Mouse (Mus musculus) induced T-regulatory cell, adult 2 months (primary cell): ENCODE data around the gene Olfr1340.

ENCODE experiments used
- DNase-seq: peaks from one replicate; pipeline ENCODE4 v3.0.0-alpha.2; 2012; ENCODE audit warnings: low read depth

Olfr1340 gene

DNA sequence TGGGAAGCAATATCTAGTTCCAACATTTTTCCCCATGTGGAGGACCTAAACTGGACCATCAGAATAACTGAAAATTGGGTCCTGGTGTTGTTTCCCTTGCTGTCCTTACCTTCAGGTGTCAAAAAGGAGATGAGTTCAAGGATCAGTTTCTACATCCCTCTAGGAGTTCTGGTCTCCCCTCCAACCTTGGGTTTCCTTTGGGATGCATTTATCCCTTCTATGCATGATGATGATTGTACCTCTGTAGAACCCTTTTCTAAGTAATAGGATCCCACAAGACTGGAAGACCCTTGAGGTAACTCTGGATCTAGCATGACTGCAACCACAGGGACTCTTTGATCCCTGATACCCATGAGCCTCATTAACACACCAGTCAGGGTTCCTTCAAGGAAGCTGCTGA, at the start of gene Olfr1340:
TSS of gene Olfr1340 (plus strand) at position 301 of the 400 bp plus-strand sequence.
- DNase-seq, result no peak

DNA sequence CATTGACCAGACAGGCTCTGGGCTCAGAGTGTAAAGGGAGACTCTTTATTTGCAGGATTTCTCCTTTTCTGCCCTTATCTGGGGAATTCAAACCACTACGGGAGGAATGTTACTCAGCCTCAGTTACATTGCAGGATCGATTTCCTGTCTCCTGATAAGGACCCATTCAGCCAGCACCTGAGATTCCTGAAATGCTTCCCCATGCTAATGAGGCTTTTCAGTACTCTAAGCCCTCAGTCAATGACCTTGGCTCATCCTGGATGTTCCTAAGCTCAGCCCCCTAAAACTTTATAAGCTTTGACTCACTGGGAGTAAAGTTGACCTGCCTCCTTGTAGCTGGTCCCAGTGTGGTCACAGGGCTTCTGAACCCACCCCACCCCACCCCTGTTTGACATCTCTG, 32.9 kb upstream of the Olfr1340 start:
- no peak for DNase-seq

- no peak for DNase-seq
Observed at GRCm38 (mm10) chr4:118692412-118692973, 27.4 kb upstream of the Olfr1340 start, which contains the start of gene Olfr1342. Gene Olfr1342 (minus strand): TSS chr4:118692756.

- DNase-seq, result no peak
Observed at GRCm38 (mm10) chr4:118693812-118694211, 26.1 kb upstream of the Olfr1340 start.

- no peak for DNase-seq
Observed at GRCm38 (mm10) chr4:118703223-118703622, 16.7 kb upstream of the Olfr1340 start, which contains the start of gene Olfr1341. Gene Olfr1341 (plus strand): TSS chr4:118703523.

GRCm38 (mm10) chr4:118708086-118708485, 11.9 kb upstream of the Olfr1340 start:
- no peak for DNase-seq

GRCm38 (mm10) chr4:118711656-118712055, 8.3 kb upstream of the Olfr1340 start:
- no peak for DNase-seq

DNA sequence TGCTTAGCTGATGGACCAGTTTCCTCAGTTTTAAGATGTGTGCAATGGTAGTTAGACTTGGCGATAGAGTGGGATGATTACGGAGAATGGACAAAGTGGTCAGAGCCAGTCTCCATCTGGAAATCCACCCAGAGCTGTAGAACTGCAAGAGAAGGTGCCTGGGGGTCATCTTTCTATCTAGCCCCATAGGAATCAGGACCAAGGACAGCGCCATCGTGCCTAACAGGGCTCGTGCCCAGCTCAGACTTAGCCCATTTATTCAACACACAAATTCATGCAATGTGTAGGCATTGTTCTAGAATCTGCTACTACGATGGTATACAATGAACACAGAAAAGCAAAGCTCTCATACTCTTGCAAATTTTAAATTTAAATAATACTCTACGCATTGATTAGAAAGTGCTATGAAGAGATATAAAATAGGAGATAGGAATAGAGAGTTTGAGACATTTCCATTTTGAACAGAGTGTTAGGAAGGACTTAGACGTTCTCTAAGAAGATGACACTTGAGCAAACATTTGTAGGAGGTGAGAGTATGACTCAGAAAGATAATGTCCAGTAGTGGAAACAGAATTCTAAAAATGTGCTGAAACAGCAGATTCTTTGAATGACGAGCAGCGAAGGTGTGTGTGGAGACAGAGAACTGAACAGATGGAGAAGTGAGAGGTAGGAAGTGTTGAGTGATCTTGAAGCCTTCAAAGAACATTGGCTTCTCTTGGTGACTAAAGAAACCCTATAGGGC, 2.0 kb downstream of the Olfr1340 start:
- peak; percentile 10 for DNase-seq

DNA sequence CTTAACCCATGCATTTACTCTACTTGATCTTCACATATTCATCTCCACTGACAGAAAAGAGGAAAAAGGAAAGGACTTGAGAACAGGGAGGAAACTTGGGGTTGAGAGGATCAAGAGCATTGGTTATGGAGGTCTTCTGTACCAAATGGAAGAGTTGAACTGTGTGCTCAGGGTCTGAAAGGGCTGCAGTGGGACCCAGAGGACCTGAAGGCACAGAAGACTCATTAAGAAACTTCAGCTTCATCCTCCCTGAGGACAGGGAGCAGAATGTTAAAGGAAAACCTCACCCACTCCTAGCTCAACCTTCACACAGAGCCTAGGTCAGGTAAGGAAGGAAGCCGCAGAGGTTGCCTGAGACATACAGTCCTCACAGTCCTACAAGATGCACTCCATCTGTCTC, 11.9 kb downstream of the Olfr1340 start, which contains the start of gene Olfr1339:
TSS of gene Olfr1339 (plus strand) at position 301 of the 400 bp plus-strand sequence.
- no peak for DNase-seq

GRCm38 (mm10) chr4:118739574-118739973, 19.6 kb downstream of the Olfr1340 start:
- no peak for DNase-seq

GRCm38 (mm10) chr4:118740988-118741698, 21.2 kb downstream of the Olfr1340 start:
- DNase-seq, result no peak

GRCm38 (mm10) chr4:118741881-118742280, 21.9 kb downstream of the Olfr1340 start:
- DNase-seq, result no peak

DNA sequence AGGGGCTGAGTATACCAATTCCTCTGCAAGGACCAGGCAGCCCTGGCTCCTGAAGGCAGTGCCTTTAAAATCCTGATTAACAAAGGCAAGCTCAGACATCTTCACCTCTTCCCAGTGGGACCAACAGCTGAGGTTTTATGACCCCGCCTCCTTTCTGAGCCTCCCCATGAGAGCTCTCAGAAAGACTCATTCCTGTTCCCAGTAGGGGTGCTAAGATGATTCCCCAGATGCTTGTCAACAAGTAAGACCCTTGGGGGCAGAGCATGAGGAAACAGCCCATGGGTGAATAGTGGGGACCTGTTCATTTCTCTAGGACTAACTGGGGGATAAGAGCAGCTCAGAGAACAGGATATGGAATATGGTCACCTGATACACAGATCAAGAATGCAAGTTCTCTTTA, 38.7 kb downstream of the Olfr1340 start, which contains the start of gene Olfr1338:
TSS of gene Olfr1338 (minus strand) at position 101 of the 400 bp plus-strand sequence.
- no peak for DNase-seq
